In the genomic region with DNA sequence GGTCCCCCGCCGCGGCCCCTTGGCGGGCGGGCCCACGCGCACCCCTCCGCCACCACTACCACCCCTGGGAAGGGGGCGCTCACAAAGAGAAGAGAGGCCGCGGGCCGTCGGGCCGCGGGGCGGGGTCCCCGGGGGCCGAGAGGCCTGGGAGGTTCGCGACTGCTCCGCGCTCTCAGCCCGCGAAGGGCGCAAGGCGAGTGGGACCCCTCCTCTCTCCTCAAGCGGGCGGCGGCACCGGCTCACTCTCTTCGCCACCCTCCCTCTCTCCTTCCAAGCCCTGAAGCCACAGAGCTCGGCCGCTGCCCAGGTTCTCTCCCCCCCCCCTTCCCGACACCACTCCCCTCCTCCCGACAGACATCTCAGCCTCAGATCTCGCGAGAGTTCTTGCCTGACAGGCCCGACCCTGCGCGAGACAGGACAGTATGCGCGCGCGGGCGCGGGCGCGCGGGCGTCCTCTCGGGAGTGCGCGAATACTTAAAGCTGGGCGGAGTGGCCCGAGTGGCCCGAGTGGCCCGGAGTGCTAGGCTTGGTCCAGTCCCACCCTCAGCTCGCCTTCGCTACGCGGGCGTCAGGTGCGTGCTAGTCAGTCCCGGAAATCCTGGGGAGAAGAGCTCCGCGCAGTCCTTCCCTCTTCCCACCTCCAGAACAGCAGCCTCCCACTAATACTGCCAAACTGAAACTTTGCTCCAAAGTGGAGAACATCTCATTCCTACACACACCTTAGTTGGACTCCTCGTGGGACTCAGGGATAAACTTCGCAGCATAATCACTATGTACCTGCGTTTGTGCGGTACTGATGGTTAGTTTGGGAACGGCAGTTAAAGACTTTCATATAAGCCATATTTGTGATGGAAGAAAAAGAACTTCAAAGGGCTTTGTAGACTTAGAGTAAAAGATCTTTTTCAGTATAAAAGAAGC, we compare ENCODE assay signal across 8 mouse cellular contexts. TPM values are rescaled to one million over a fixed set of nuclear protein-coding genes. Genes with fewer than 3 reads are reported as not detected.
DNase-seq lines count a peak whose midpoint lies in the region; ATAC-seq lines count a peak whose summit lies in the region.

TSS of gene Taok1 (minus strand) at position 278 of the 918 bp plus-strand sequence.

- ATAC-seq in hindbrain, embryonic 16.5 days, result peak; percentile 95

- H3K79me2 ChIP-seq in macrophage (ENCODE audit: inconsistent target), result peaks cover 44% of the 10 kb centered on the region

- 2% methylated on average over 57 of the region's 71 CpGs for WGBS in hindbrain, embryonic 16.5 days
- WGBS in macrophage (ENCODE audit: missing documents), result under 1% methylated on average over 48 of the region's 71 CpGs

- H3K4me2 ChIP-seq in hindbrain, embryonic 16.5 days (ENCODE audit: low read length), result peak within 1 kb of the TSS; percentile 89

- peak within 1 kb of the TSS; percentile 99 for H3K9ac ChIP-seq in hindbrain, embryonic 16.5 days (ENCODE audit: low read depth, low read length)

- peak within 1 kb of the TSS; percentile 96 for H3K27ac ChIP-seq in hindbrain, embryonic 16.5 days (ENCODE audit: low read depth, low read length)
- peak within 1 kb of the TSS; percentile 78 for H3K27ac ChIP-seq in macrophage

- DNase-seq in WW6 (ENCODE audit: low read depth, low spot score), result peak; percentile 97
- peak; percentile 83 to 94 for DNase-seq in cerebellum, postnatal 4 days (ENCODE audit: low spot score in 2 of 2)
- peak; percentile 97 for DNase-seq in gastrocnemius, adult 18-20 months (ENCODE audit: low spot score)
- peak; percentile 93 to 94 for DNase-seq in left cerebral cortex, adult 18-20 months (ENCODE audit: low spot score in 2 of 2)
- peak; percentile 96 for DNase-seq in right cerebral cortex, adult 18-20 months
- DNase-seq in urinary bladder, postnatal 10 days (ENCODE audit: low spot score), result peak; percentile 82

- peaks cover 26% of the 10 kb centered on the region for H3K4me1 ChIP-seq in hindbrain, embryonic 16.5 days (ENCODE audit: control insufficient read depth, insufficient read depth, low read depth, low read length)

- peak within 1 kb of the TSS; percentile 74 for H3K4me3 ChIP-seq in hindbrain, embryonic 16.5 days (ENCODE audit: low read length)
- peak within 1 kb of the TSS; percentile 84 for H3K4me3 ChIP-seq in macrophage (ENCODE audit: inconsistent target)

- H3K27me3 ChIP-seq in hindbrain, embryonic 16.5 days (replicated peaks; ENCODE audit: control insufficient read depth, insufficient read depth, low read length), result no peaks in the 10 kb centered on the region

- no peaks in the 10 kb centered on the region for H3K9me3 ChIP-seq in hindbrain, embryonic 16.5 days (ENCODE audit: control insufficient read depth, low read length)

- H3K36me3 ChIP-seq in hindbrain, embryonic 16.5 days (ENCODE audit: control insufficient read depth, insufficient read depth, low read length), result no peaks in the 10 kb centered on the region
- H3K36me3 ChIP-seq in macrophage (ENCODE audit: inconsistent target), result 0 out of 2 replicates have a peak, but pooled peaks cover 3% of the 10 kb centered on the region

RNA-seq across cellular contexts. Expression of gene Taok1, which starts in this region (rescaled TPM):
- total RNA-seq in gastrocnemius, adult 18-20 months (2021), result 10 to 100 TPM; 37.1 to 41.8 TPM
- polyA plus RNA-seq in hindbrain, embryonic 16.5 days (2015; fragmentation: Nextera tagmentation; extraction: Ambion mirVana), result 18.7 and 19.6 TPM in 2 replicates
- 100 to 1,000 TPM in 1 of 2 experiments, 10 to 100 TPM in 1; 98.1 to 102 TPM for total RNA-seq in left cerebral cortex, adult 18-20 months (2021)
- total RNA-seq in macrophage (2018; cell fraction: chromatin; rRNA removed), result 100 to 1,000 TPM in 18 of 26 experiments, 10 to 100 TPM in 8; 92.5 to 145 (median 107) TPM
- 10 to 100 TPM; 46.7 to 77.0 (median 58.6) TPM for total RNA-seq in macrophage (2018; cell fraction: cytosol; rRNA removed)
- 100 to 1,000 TPM in 9 of 26 experiments, 10 to 100 TPM in 17; 85.3 to 166 (median 94.5) TPM for total RNA-seq in macrophage (2018; cell fraction: nucleus; rRNA removed)
- 16.9 to 21.9 TPM (median 19.1 TPM) in 3 replicates for polyA plus RNA-seq in macrophage (2018)

Comparison
In these comparisons a context has a peak if more than half of its experiments do, and no peak if none do; other contexts are left out.
1. Peak in every context shown above with its lines: DNase-seq, ATAC-seq, H3K4me3 ChIP-seq and H3K27ac ChIP-seq.